Mouse (Mus musculus) cerebellum, postnatal 10 days (tissue): ENCODE measurements around the gene Pecam1.
"Not testable (repeated sequence)": the region's sequence is repeated elsewhere in the genome, so short reads cannot be mapped to it uniquely, and the experiment has no call there.

Experiments used
- DNase-seq, 2 experiments: peaks; one replicate each; pipeline ENCODE4 v3.0.0; 2021; ENCODE audit warnings: mixed read lengths in 2 of 2

Pecam1 gene

DNA sequence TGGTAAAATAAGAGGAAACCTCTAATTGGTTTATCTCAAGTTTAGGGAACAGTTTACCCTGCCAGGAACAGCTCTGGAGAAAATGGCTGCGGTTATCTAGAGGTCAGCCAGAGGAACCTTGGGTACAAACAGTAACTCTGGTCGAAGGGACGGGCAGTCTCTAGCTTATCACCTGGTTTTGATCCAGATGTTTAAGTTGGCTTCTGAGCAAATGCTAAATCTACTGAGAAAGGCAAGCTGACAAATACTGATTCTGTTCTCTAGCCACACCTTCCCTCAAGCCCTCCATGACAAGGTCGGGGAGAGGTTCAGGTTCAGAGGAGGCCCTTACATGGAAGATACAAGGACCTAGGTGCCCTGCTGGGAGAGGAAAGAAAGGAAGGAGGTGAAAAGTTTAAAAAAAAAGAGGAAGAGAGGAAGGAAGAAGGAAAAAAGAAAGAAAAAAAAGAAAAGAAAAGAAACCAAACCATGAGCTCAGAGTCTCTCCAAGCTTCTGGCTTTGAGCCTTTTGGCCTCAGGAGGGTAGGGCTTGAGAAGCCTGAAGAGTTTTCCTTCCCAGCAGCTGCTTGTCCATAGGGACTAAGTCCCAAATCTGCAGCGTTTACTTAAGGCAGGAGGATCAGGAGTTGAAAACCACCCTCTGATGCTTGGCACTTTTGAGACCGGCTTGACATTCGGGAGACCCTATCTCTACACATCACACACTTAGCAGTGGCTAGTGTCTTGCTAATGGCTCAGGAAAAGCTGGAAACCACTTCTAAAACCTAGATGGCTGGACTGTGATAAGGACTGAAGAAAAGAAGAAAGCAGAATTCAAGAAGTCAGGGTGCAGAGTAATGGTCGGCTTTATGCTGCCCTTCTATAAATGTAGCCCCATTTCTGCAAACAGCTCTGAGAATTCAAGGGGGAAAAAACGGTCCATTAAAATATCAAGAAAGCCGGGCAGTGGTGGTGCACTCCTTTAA, 21.7 kb downstream of the Pecam1 start:
- DNase-seq, result no peak

GRCm38 (mm10) chr11:106727967-106728366, 22.5 kb downstream of the Pecam1 start:
- no peak for DNase-seq

- not testable (repeated sequence) for DNase-seq
These were observed 25.6 kb downstream of the Pecam1 start for GRCm38 (mm10) chr11:106724916-106725235.

GRCm38 (mm10) chr11:106724176-106724915, 26.1 kb downstream of the Pecam1 start:
- DNase-seq, result no peak

DNA sequence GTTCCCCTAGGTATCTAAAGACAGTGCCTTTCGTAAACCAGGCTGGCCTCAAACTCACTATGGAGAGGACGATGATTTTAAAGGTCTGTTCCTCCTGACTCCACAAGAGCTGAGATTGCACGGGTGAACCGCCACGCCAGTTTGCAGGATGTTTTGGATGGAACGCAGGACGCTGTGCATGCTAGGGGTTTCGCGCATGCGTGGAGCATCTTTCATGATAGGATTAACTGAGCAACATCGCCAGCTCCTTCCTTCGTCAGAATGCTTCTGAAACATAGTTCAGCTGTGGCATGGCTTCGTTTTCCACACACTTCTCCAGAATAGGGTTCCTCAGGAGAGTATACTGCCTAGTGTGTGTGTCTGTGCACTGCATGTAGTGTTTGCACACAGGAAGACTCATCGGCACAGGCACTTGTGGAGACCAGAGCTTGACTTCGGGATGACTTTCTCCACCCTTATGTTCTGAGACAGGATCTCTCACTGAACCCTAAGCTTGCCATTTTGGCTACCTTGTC, 26.8 kb downstream of the Pecam1 start:
- DNase-seq, result peak in 1 of 2 experiments; percentile 46

- no peak for DNase-seq
These were observed 27.5 kb downstream of the Pecam1 start for GRCm38 (mm10) chr11:106722831-106723361.

DNA sequence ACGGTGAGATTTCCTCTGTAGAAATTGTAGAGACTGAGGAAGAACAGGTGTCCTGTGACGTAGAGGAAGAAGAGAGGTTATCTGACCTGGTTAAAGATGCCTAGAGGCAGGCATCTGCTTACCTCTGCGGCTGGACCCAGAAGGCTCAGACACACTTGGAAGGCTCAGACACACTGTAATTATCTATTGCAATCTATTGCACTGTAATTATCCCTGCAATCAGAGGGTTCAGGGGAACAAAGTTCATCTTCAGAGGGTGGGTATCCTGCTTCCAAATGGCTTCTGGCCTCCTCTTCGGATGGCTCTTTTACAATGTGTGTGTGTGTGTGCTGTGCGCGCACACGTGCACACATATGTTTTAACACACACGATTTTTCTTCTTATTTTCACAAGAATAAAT, 30.0 kb downstream of the Pecam1 start:
- no peak for DNase-seq

DNA sequence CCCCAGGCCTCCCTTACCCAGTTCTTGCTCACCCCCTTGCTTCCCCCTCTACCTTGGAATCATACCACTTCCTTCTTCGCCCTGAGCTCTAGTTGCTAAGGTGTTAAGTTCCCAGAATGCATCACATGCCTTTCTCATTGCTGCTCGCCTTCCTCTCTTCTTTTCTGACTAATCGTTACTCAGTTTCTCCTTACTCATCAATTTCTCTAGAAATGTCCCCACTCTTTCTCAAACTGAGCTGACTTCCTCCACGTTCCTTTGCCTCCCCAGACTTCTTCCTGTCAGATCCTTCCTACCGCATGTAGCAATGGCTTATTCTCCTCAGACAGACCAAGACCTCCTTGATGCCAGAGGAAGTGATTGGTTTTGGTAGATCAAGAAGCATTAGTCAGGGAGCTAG, 33.9 kb downstream of the Pecam1 start:
- no peak for DNase-seq

- DNase-seq, result no peak
These were observed 35.4 kb downstream of the Pecam1 start for GRCm38 (mm10) chr11:106715066-106715465.

- no peak for DNase-seq
These were observed 39.6 kb downstream of the Pecam1 start for GRCm38 (mm10) chr11:106710789-106711188.

DNA sequence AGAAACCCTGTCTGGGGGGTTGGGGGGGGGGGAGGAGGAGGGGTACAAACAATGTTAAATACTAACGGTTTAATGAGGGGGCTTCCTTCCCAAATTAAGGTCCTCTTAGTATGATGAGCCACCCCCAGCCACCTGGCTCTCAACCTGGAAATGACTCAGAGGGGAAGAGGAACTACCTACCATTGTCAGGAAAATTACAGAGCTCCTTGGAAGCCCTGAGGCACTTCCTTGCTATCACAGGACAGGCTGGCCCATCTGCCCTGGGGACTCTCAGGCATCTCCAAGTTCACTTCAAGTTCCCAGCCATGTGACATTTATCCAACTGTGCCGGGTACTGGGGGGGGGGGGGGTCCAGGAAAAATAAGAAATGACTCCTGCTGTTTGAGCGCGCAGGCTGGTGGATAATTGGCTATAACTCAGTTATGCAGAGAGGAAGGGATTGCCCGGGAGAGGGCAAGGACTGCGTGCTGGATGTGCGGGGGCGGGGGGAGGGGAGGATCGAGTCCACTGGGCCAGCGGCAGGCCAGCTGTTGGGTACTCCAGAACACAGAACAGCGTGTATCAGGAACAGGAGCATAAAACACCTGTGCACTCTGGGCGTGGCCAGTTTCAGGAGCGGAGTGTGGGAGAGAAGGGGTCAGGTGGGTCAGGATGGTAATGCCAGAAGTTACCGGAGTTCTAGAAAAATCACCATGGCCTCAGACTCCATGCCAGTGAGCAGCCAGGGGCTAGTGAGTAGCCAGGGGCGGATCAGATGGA, 41.0 kb downstream of the Pecam1 start:
- DNase-seq, result peak; percentile 32 to 39

- no peak for DNase-seq
These were observed 42.6 kb downstream of the Pecam1 start for GRCm38 (mm10) chr11:106707866-106708265.

GRCm38 (mm10) chr11:106707085-106707484, 43.3 kb downstream of the Pecam1 start:
- no peak for DNase-seq

- DNase-seq, result no peak
These were observed 44.2 kb downstream of the Pecam1 start for GRCm38 (mm10) chr11:106706212-106706611.

DNA sequence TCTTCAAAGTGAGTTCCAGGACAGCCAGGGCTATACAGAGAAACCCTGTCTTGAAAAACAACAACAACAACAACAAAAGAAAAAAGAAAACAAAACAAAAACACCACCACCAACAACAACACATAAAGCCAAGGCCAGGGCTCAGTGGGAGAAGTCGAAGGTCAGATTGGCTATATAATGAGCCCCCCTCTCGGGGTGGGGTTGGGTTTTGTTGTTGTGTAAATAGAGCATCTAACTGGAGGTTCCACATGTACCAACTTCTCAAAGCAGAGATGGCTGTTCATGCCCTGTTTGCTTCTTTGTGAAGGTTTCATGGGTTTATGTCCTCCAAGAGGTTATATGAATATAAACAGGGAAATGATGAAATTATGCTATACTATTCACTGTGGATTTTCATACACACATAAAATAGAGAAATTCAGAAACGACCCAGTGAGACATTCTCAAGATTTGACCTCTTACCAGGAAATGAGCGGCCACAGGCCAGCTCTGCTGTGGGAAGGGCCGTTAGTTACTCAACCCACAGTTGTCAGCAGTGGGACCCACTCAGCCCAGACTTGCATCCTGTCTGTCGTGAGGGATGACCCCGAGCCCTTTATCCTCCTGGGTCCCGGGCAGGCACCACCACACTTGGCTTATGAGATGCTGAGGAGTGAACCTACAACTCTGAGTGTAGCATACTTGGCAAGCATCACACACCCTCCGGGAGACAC, 45.9 kb downstream of the Pecam1 start:
- DNase-seq, result no peak

DNA sequence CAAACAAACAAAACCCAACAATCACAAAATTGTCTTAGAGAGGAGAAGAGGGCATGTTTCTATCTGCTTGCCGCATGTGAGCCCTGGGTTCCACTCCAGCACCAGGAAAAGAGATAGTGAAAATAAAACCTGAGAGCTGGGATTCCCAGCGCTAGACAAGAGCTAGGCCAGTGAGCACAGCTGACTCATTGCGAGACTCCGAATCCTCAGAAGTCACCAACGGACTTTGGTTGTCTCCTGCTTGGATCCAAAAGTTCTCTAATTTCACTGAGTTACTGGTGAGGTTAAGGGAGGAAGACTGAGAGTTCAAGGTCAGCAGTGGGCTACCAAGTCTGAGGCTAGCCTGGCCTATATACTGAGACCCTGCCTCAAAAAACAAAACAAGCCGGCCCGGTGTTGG, 46.5 kb downstream of the Pecam1 start:
- DNase-seq, result no peak

GRCm38 (mm10) chr11:106702584-106702983, 47.8 kb downstream of the Pecam1 start:
- DNase-seq, result no peak

GRCm38 (mm10) chr11:106701589-106701988, 48.8 kb downstream of the Pecam1 start:
- DNase-seq, result no peak

GRCm38 (mm10) chr11:106699083-106699482, 51.3 kb downstream of the Pecam1 start:
- no peak for DNase-seq

GRCm38 (mm10) chr11:106698289-106698688, 52.1 kb downstream of the Pecam1 start:
- DNase-seq, result no peak

DNA sequence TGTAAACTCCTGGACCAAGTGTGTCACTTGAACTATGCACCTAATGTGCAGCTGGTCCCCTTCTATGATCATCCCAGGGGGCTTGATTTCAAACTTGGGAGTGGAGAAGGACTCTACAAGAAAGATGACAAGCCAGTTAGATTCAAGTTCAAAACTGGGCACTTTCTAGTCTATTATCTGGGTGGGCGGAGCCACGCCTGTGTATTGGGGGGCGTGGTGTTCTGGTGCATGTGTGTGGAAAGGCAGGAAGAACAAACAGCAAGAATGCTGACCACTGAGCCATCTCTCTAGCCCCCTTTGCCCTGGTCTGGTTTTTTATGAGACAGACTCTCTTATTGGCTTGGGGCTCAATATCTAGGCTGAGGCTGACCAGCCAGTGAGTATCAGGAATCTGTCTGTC, 54.5 kb downstream of the Pecam1 start:
- no peak for DNase-seq

GRCm38 (mm10) chr11:106692890-106693289, 57.5 kb downstream of the Pecam1 start:
- DNase-seq, result no peak
